Mouse (Mus musculus): ENCODE results near the gene Tec. TPM values are rescaled to one million over a fixed set of nuclear protein-coding genes. Genes with fewer than 3 reads are reported as not detected.

The Tec gene
- polyA plus RNA-seq, 1 experiment from 2014 or later = 4.3 TPM

- H3K4me3 ChIP-seq = no peak overlapping the region
- H3K27me3 ChIP-seq (ENCODE audit: insufficient read depth, poor library complexity, severe bottlenecking) = 0 out of 2 replicates have a peak, but pooled peaks cover 2% of the 10 kb centered on the region
- WGBS = 88% methylated on average over 12 of the region's 12 CpGs
- H3K27ac ChIP-seq = no peak overlapping the region
- no peaks in the 10 kb centered on the region for H3K4me1 ChIP-seq (replicated peaks)
- no peaks in the 10 kb centered on the region for H3K36me3 ChIP-seq
- no peaks in the 10 kb centered on the region for H3K9me3 ChIP-seq
- no peak for DNase-seq (ENCODE audit: low spot score)
Observed at GRCm38 (mm10) chr5:72881748-72882411, 13.6 kb upstream of the Tec start.

- Histone ChIP-seq H3K27ac (no peak overlapping the region), H3K4me3 (no peak overlapping the region), H3K36me3 (no peaks in the 10 kb centered on the region), H3K27me3 (ENCODE audit: insufficient read depth, poor library complexity, severe bottlenecking) (peaks cover 19% of the 10 kb centered on the region), H3K9me3 (no peaks in the 10 kb centered on the region), H3K4me1 (replicated peaks) (no peaks in the 10 kb centered on the region; the same call in 1 of the 2 replicates)
- DNase-seq (ENCODE audit: low spot score) = no peak
- 40% methylated on average over 5 of the region's 5 CpGs for WGBS
Observed at GRCm38 (mm10) chr5:72879736-72880135, 11.5 kb upstream of the Tec start.

GRCm38 (mm10) chr5:72871114-72871513 lies 2.8 kb upstream of the Tec start:
- Histone ChIP-seq H3K27ac (no peak overlapping the region), H3K36me3 (no peaks in the 10 kb centered on the region), H3K4me3 (no peak overlapping the region), H3K4me1 (replicated peaks) (peaks cover 15% of the 10 kb centered on the region), H3K27me3 (ENCODE audit: insufficient read depth, poor library complexity, severe bottlenecking) (peaks cover 39% of the 10 kb centered on the region), H3K9me3 (no peaks in the 10 kb centered on the region; the same call in 1 of the 2 replicates)
- DNase-seq (ENCODE audit: low spot score) = no peak
- 78% methylated on average over 4 of the region's 4 CpGs for WGBS

- H3K4me1 ChIP-seq (replicated peaks) = peaks cover 15% of the 10 kb centered on the region
- H3K27me3 ChIP-seq (ENCODE audit: insufficient read depth, poor library complexity, severe bottlenecking) = peaks cover 33% of the 10 kb centered on the region
- no peaks in the 10 kb centered on the region for H3K36me3 ChIP-seq
- H3K27ac ChIP-seq = no peak overlapping the region
- DNase-seq (ENCODE audit: low spot score) = no peak
- no peak overlapping the region for H3K4me3 ChIP-seq
- H3K9me3 ChIP-seq = no peaks in the 10 kb centered on the region; the same call in 1 of the 2 replicates
- WGBS = 85% methylated on average over 14 of the region's 14 CpGs
Observed at GRCm38 (mm10) chr5:72869779-72870608, 1.7 kb upstream of the Tec start.

- Histone ChIP-seq H3K4me1 (replicated peaks) (peaks cover 15% of the 10 kb centered on the region), H3K27me3 (ENCODE audit: insufficient read depth, poor library complexity, severe bottlenecking) (peaks cover 33% of the 10 kb centered on the region), H3K27ac (no peak overlapping the region), H3K9me3 (no peaks in the 10 kb centered on the region; the same call in 1 of the 2 replicates), H3K4me3 (peak overlapping the region; percentile 65), H3K36me3 (no peaks in the 10 kb centered on the region)
- DNase-seq (ENCODE audit: low spot score) = no peak
- 22% methylated on average over 16 of the region's 16 CpGs for WGBS
Observed at GRCm38 (mm10) chr5:72867036-72867672, 1.1 kb downstream of the Tec start.

GRCm38 (mm10) chr5:72866260-72866905 lies 1.9 kb downstream of the Tec start:
- no peaks in the 10 kb centered on the region for H3K36me3 ChIP-seq
- no peaks in the 10 kb centered on the region; the same call in 1 of the 2 replicates for H3K9me3 ChIP-seq
- no peak for DNase-seq (ENCODE audit: low spot score)
- H3K27me3 ChIP-seq (ENCODE audit: insufficient read depth, poor library complexity, severe bottlenecking) = peaks cover 33% of the 10 kb centered on the region
- H3K27ac ChIP-seq = no peak overlapping the region
- no peak overlapping the region for H3K4me3 ChIP-seq
- 56% methylated on average over 6 of the region's 6 CpGs for WGBS
- H3K4me1 ChIP-seq (replicated peaks) = peaks cover 15% of the 10 kb centered on the region

GRCm38 (mm10) chr5:72864654-72865178 lies 3.6 kb downstream of the Tec start:
- WGBS = 80% methylated on average over 3 of the region's 3 CpGs
- Histone ChIP-seq H3K27me3 (ENCODE audit: insufficient read depth, poor library complexity, severe bottlenecking) (peaks cover 28% of the 10 kb centered on the region), H3K36me3 (no peaks in the 10 kb centered on the region), H3K27ac (no peak overlapping the region), H3K4me3 (no peak overlapping the region), H3K4me1 (replicated peaks) (peaks cover 15% of the 10 kb centered on the region), H3K9me3 (peaks cover under 1% of the 10 kb centered on the region; the same call in 1 of the 2 replicates)
- DNase-seq (ENCODE audit: low spot score) = no peak

GRCm38 (mm10) chr5:72863166-72863565 lies 5.1 kb downstream of the Tec start:
- Histone ChIP-seq H3K9me3 (peaks cover 4% of the 10 kb centered on the region; the same call in 1 of the 2 replicates), H3K4me1 (replicated peaks) (peaks cover 7% of the 10 kb centered on the region), H3K36me3 (no peaks in the 10 kb centered on the region), H3K4me3 (no peak overlapping the region), H3K27ac (no peak overlapping the region), H3K27me3 (ENCODE audit: insufficient read depth, poor library complexity, severe bottlenecking) (peaks cover 24% of the 10 kb centered on the region)
- 91% methylated on average over 9 of the region's 9 CpGs for WGBS
- no peak for DNase-seq (ENCODE audit: low spot score)

- Histone ChIP-seq H3K4me1 (replicated peaks) (no peaks in the 10 kb centered on the region), H3K4me3 (no peak overlapping the region), H3K27ac (no peak overlapping the region), H3K9me3 (peaks cover 4% of the 10 kb centered on the region; the same call in 1 of the 2 replicates), H3K36me3 (no peaks in the 10 kb centered on the region), H3K27me3 (ENCODE audit: insufficient read depth, poor library complexity, severe bottlenecking) (peaks cover 11% of the 10 kb centered on the region)
- no peak for DNase-seq (ENCODE audit: low spot score)
- 81% methylated on average over 7 of the region's 7 CpGs for WGBS
Observed at GRCm38 (mm10) chr5:72861726-72862385, 6.4 kb downstream of the Tec start.

- Histone ChIP-seq H3K9me3 (peaks cover 4% of the 10 kb centered on the region; the same call in 1 of the 2 replicates), H3K27ac (no peak overlapping the region), H3K4me3 (no peak overlapping the region), H3K36me3 (no peaks in the 10 kb centered on the region), H3K27me3 (ENCODE audit: insufficient read depth, poor library complexity, severe bottlenecking) (peaks cover 1% of the 10 kb centered on the region), H3K4me1 (replicated peaks) (peaks cover 5% of the 10 kb centered on the region)
- WGBS = 83% methylated on average over 8 of the region's 8 CpGs
- DNase-seq (ENCODE audit: low spot score) = no peak
Observed at GRCm38 (mm10) chr5:72860899-72861298, 7.4 kb downstream of the Tec start.

GRCm38 (mm10) chr5:72858306-72858705 lies 10.0 kb downstream of the Tec start:
- peaks cover 12% of the 10 kb centered on the region for H3K4me1 ChIP-seq (replicated peaks)
- no peak overlapping the region for H3K27ac ChIP-seq
- peaks cover 4% of the 10 kb centered on the region; the same call in 1 of the 2 replicates for H3K9me3 ChIP-seq
- WGBS = 94% methylated on average over 12 of the region's 12 CpGs
- H3K36me3 ChIP-seq = no peaks in the 10 kb centered on the region
- no peaks in the 10 kb centered on the region for H3K27me3 ChIP-seq (ENCODE audit: insufficient read depth, poor library complexity, severe bottlenecking)
- DNase-seq (ENCODE audit: low spot score) = no peak
- H3K4me3 ChIP-seq = no peak overlapping the region

GRCm38 (mm10) chr5:72857756-72858155 lies 10.5 kb downstream of the Tec start:
- no peak for DNase-seq (ENCODE audit: low spot score)
- Histone ChIP-seq H3K36me3 (no peaks in the 10 kb centered on the region), H3K9me3 (peaks cover 4% of the 10 kb centered on the region; the same call in 1 of the 2 replicates), H3K27ac (no peak overlapping the region), H3K4me3 (no peak overlapping the region), H3K4me1 (replicated peaks) (peaks cover 12% of the 10 kb centered on the region), H3K27me3 (ENCODE audit: insufficient read depth, poor library complexity, severe bottlenecking) (no peaks in the 10 kb centered on the region)
- WGBS = 93% methylated on average over 4 of the region's 4 CpGs

Measured in hindbrain, embryonic 10.5 days (tissue).